Mouse (Mus musculus): ENCODE results near the gene Zfhx3. TPM values are rescaled to one million over a fixed set of nuclear protein-coding genes. Genes with fewer than 3 reads are reported as not detected.

Zfhx3 gene
- polyA plus RNA-seq, 1 experiment from 2014 or later, result 6.2 TPM

- no peak for ATAC-seq (ENCODE audit: extremely low read depth, insufficient number of reproducible peaks, low FRiP score, low TSS enrichment)
- H3K9me3 ChIP-seq, result no peaks in the 10 kb centered on the region
- peaks cover 57% of the 10 kb centered on the region for H3K4me1 ChIP-seq
- no peak overlapping the region for H3K27ac ChIP-seq (replicated peaks)
- H3K4me3 ChIP-seq, result no peak overlapping the region
- H3K9ac ChIP-seq, result no peak overlapping the region
- WGBS, result 77% methylated on average over 6 of the region's 6 CpGs
- H3K27me3 ChIP-seq (replicated peaks), result no peaks in the 10 kb centered on the region
- H3K4me2 ChIP-seq, result no peak overlapping the region
- H3K36me3 ChIP-seq, result no peaks in the 10 kb centered on the region
Observed at GRCm38 (mm10) chr8:108766102-108766501, 823.7 kb downstream of the Zfhx3 start.

GRCm38 (mm10) chr8:108768051-108768450 lies 825.6 kb downstream of the Zfhx3 start:
- Histone ChIP-seq H3K9me3 (no peaks in the 10 kb centered on the region), H3K27me3 (replicated peaks) (no peaks in the 10 kb centered on the region), H3K4me2 (no peak overlapping the region), H3K4me3 (no peak overlapping the region), H3K4me1 (peaks cover 56% of the 10 kb centered on the region), H3K9ac (no peak overlapping the region), H3K27ac (replicated peaks) (no peak overlapping the region), H3K36me3 (no peaks in the 10 kb centered on the region)
- WGBS, result 48% methylated on average over 7 of the region's 7 CpGs
- no peak for ATAC-seq (ENCODE audit: extremely low read depth, insufficient number of reproducible peaks, low FRiP score, low TSS enrichment)

GRCm38 (mm10) chr8:108770334-108770733 lies 827.9 kb downstream of the Zfhx3 start:
- Histone ChIP-seq H3K27me3 (replicated peaks) (no peaks in the 10 kb centered on the region), H3K4me1 (peaks cover 48% of the 10 kb centered on the region), H3K4me3 (no peak overlapping the region), H3K4me2 (no peak overlapping the region), H3K27ac (replicated peaks) (no peak overlapping the region), H3K36me3 (no peaks in the 10 kb centered on the region), H3K9ac (no peak overlapping the region), H3K9me3 (no peaks in the 10 kb centered on the region)
- 68% methylated on average over 4 of the region's 4 CpGs for WGBS
- ATAC-seq (ENCODE audit: extremely low read depth, insufficient number of reproducible peaks, low FRiP score, low TSS enrichment), result no peak

- whole genome bisulfite sequencing, result 72% methylated on average over 6 of the region's 6 CpGs
- Histone ChIP-seq H3K4me2 (no peak overlapping the region), H3K36me3 (no peaks in the 10 kb centered on the region), H3K9ac (no peak overlapping the region), H3K4me1 (peaks cover 43% of the 10 kb centered on the region), H3K27ac (replicated peaks) (no peak overlapping the region), H3K9me3 (no peaks in the 10 kb centered on the region), H3K27me3 (replicated peaks) (no peaks in the 10 kb centered on the region), H3K4me3 (no peak overlapping the region)
- no peak for ATAC-seq (ENCODE audit: extremely low read depth, insufficient number of reproducible peaks, low FRiP score, low TSS enrichment)
Observed at GRCm38 (mm10) chr8:108773436-108773835, 831.0 kb downstream of the Zfhx3 start.

GRCm38 (mm10) chr8:108778063-108778462 lies 835.6 kb downstream of the Zfhx3 start:
- Histone ChIP-seq H3K4me2 (no peak overlapping the region), H3K27me3 (replicated peaks) (no peaks in the 10 kb centered on the region), H3K9ac (no peak overlapping the region), H3K4me3 (no peak overlapping the region), H3K27ac (replicated peaks) (no peak overlapping the region), H3K9me3 (no peaks in the 10 kb centered on the region), H3K4me1 (peaks cover 58% of the 10 kb centered on the region), H3K36me3 (no peaks in the 10 kb centered on the region)
- ATAC-seq (ENCODE audit: extremely low read depth, insufficient number of reproducible peaks, low FRiP score, low TSS enrichment), result no peak
- WGBS, result 72% methylated on average over 12 of the region's 12 CpGs

- no peak overlapping the region for H3K27ac ChIP-seq (replicated peaks)
- H3K9ac ChIP-seq, result no peak overlapping the region
- H3K4me3 ChIP-seq, result no peak overlapping the region
- H3K36me3 ChIP-seq, result no peaks in the 10 kb centered on the region
- peaks cover 56% of the 10 kb centered on the region for H3K4me1 ChIP-seq
- no peak overlapping the region for H3K4me2 ChIP-seq
- H3K27me3 ChIP-seq (replicated peaks), result no peaks in the 10 kb centered on the region
- no peak for ATAC-seq (ENCODE audit: extremely low read depth, insufficient number of reproducible peaks, low FRiP score, low TSS enrichment)
- no peaks in the 10 kb centered on the region for H3K9me3 ChIP-seq
- 66% methylated on average over 9 of the region's 9 CpGs for WGBS
Observed at GRCm38 (mm10) chr8:108778551-108778950, 836.1 kb downstream of the Zfhx3 start.

GRCm38 (mm10) chr8:108780766-108781165 lies 838.3 kb downstream of the Zfhx3 start:
- no peaks in the 10 kb centered on the region for H3K9me3 ChIP-seq
- no peak overlapping the region for H3K27ac ChIP-seq (replicated peaks)
- H3K36me3 ChIP-seq, result no peaks in the 10 kb centered on the region
- no peaks in the 10 kb centered on the region for H3K27me3 ChIP-seq (replicated peaks)
- no peak for ATAC-seq (ENCODE audit: extremely low read depth, insufficient number of reproducible peaks, low FRiP score, low TSS enrichment)
- no peak overlapping the region for H3K4me3 ChIP-seq
- H3K9ac ChIP-seq, result no peak overlapping the region
- H3K4me1 ChIP-seq, result peaks cover 41% of the 10 kb centered on the region
- H3K4me2 ChIP-seq, result no peak overlapping the region
- WGBS, result 78% methylated on average over 6 of the region's 6 CpGs

- no peak overlapping the region for H3K4me3 ChIP-seq
- H3K4me2 ChIP-seq, result no peak overlapping the region
- H3K27ac ChIP-seq (replicated peaks), result no peak overlapping the region
- H3K27me3 ChIP-seq (replicated peaks), result no peaks in the 10 kb centered on the region
- peaks cover 40% of the 10 kb centered on the region for H3K4me1 ChIP-seq
- H3K9ac ChIP-seq, result no peak overlapping the region
- H3K9me3 ChIP-seq, result no peaks in the 10 kb centered on the region
- no peak for ATAC-seq (ENCODE audit: extremely low read depth, insufficient number of reproducible peaks, low FRiP score, low TSS enrichment)
- WGBS, result 60% methylated on average over 5 of the region's 5 CpGs
- no peaks in the 10 kb centered on the region for H3K36me3 ChIP-seq
Observed at GRCm38 (mm10) chr8:108781192-108781591, 838.7 kb downstream of the Zfhx3 start.

GRCm38 (mm10) chr8:108783155-108783554 lies 840.7 kb downstream of the Zfhx3 start:
- Histone ChIP-seq H3K27ac (replicated peaks) (no peak overlapping the region), H3K4me2 (no peak overlapping the region), H3K27me3 (replicated peaks) (no peaks in the 10 kb centered on the region), H3K4me1 (peaks cover 36% of the 10 kb centered on the region), H3K36me3 (no peaks in the 10 kb centered on the region), H3K9ac (no peak overlapping the region), H3K4me3 (no peak overlapping the region), H3K9me3 (no peaks in the 10 kb centered on the region)
- no peak for ATAC-seq (ENCODE audit: extremely low read depth, insufficient number of reproducible peaks, low FRiP score, low TSS enrichment)
- WGBS, result 51% methylated on average over 10 of the region's 10 CpGs

- H3K9me3 ChIP-seq, result peaks cover 10% of the 10 kb centered on the region
- H3K4me1 ChIP-seq, result peaks cover 21% of the 10 kb centered on the region
- WGBS, result 43% methylated on average over 6 of the region's 6 CpGs
- peaks cover 15% of the 10 kb centered on the region for H3K36me3 ChIP-seq
- H3K4me3 ChIP-seq, result no peak overlapping the region
- H3K27me3 ChIP-seq (replicated peaks), result no peaks in the 10 kb centered on the region
- H3K27ac ChIP-seq (replicated peaks), result no peak overlapping the region
- no peak for ATAC-seq (ENCODE audit: extremely low read depth, insufficient number of reproducible peaks, low FRiP score, low TSS enrichment)
- no peak overlapping the region for H3K9ac ChIP-seq
- H3K4me2 ChIP-seq, result no peak overlapping the region
Observed at GRCm38 (mm10) chr8:108788156-108788761, 845.8 kb downstream of the Zfhx3 start.

- no peak overlapping the region for H3K4me3 ChIP-seq
- 69% methylated on average over 10 of the region's 10 CpGs for WGBS
- H3K27me3 ChIP-seq (replicated peaks), result no peaks in the 10 kb centered on the region
- no peak overlapping the region for H3K9ac ChIP-seq
- peaks cover 10% of the 10 kb centered on the region for H3K9me3 ChIP-seq
- ATAC-seq (ENCODE audit: extremely low read depth, insufficient number of reproducible peaks, low FRiP score, low TSS enrichment), result no peak
- no peak overlapping the region for H3K27ac ChIP-seq (replicated peaks)
- H3K4me1 ChIP-seq, result peaks cover 19% of the 10 kb centered on the region
- H3K4me2 ChIP-seq, result no peak overlapping the region
- H3K36me3 ChIP-seq, result peaks cover 20% of the 10 kb centered on the region
Observed at GRCm38 (mm10) chr8:108788762-108789157, 846.3 kb downstream of the Zfhx3 start.

- no peak for ATAC-seq (ENCODE audit: extremely low read depth, insufficient number of reproducible peaks, low FRiP score, low TSS enrichment)
- H3K4me3 ChIP-seq, result no peak overlapping the region
- no peak overlapping the region for H3K9ac ChIP-seq
- H3K4me1 ChIP-seq, result peaks cover 19% of the 10 kb centered on the region
- H3K9me3 ChIP-seq, result peaks cover 10% of the 10 kb centered on the region
- peaks cover 40% of the 10 kb centered on the region for H3K36me3 ChIP-seq
- H3K27ac ChIP-seq (replicated peaks), result no peak overlapping the region
- H3K27me3 ChIP-seq (replicated peaks), result no peaks in the 10 kb centered on the region
- H3K4me2 ChIP-seq, result no peak overlapping the region
- WGBS, result 60% methylated on average over 14 of the region's 14 CpGs
Observed at GRCm38 (mm10) chr8:108790559-108791293, 848.3 kb downstream of the Zfhx3 start.
